Mouse (Mus musculus): Measurements from ENCODE around the gene Acp5.
A peak's percentile ranks its signal among the peaks of the same experiment; 100 is the strongest.

Gene Acp5

GRCm38 (mm10) chr9:22143108-22144037 lies 7.9 kb upstream of the Acp5 start:
- DNase-seq (ENCODE audit: low read depth in 1 of 2, low spot score in 2 of 2) = peak in 1 of 2 experiments; percentile 81

GRCm38 (mm10) chr9:22139746-22140145 lies 4.2 kb upstream of the Acp5 start:
- no peak for DNase-seq (ENCODE audit: low read depth in 1 of 2, low spot score in 2 of 2)

- DNase-seq (ENCODE audit: low read depth in 1 of 2, low spot score in 2 of 2) = peak in 1 of 2 experiments; percentile 9
These were observed 3.0 kb upstream of the Acp5 start for GRCm38 (mm10) chr9:22138480-22138879.

GRCm38 (mm10) chr9:22136765-22137547 lies 1.4 kb upstream of the Acp5 start:
- DNase-seq (ENCODE audit: low read depth in 1 of 2, low spot score in 2 of 2) = no peak

- DNase-seq (ENCODE audit: low read depth in 1 of 2, low spot score in 2 of 2) = no peak
These were observed 395 bp downstream of the Acp5 start for GRCm38 (mm10) chr9:22134988-22135643.

- no peak for DNase-seq (ENCODE audit: low read depth in 1 of 2, low spot score in 2 of 2)
These were observed 1.1 kb downstream of the Acp5 start for GRCm38 (mm10) chr9:22134246-22134890.

- no peak for DNase-seq (ENCODE audit: low read depth in 1 of 2, low spot score in 2 of 2)
These were observed 3.3 kb downstream of the Acp5 start for GRCm38 (mm10) chr9:22132220-22132619.

GRCm38 (mm10) chr9:22131226-22131981 lies 4.1 kb downstream of the Acp5 start:
- no peak for DNase-seq (ENCODE audit: low read depth in 1 of 2, low spot score in 2 of 2)

GRCm38 (mm10) chr9:22125246-22126027 lies 10.1 kb downstream of the Acp5 start:
- DNase-seq (ENCODE audit: low read depth in 1 of 2, low spot score in 2 of 2) = peak; percentile 50 to 59

GRCm38 (mm10) chr9:22124169-22124568 lies 11.3 kb downstream of the Acp5 start:
- no peak for DNase-seq (ENCODE audit: low read depth in 1 of 2, low spot score in 2 of 2)

GRCm38 (mm10) chr9:22123069-22123609 lies 12.4 kb downstream of the Acp5 start:
- DNase-seq (ENCODE audit: low read depth in 1 of 2, low spot score in 2 of 2) = no peak

GRCm38 (mm10) chr9:22122005-22122404 lies 13.5 kb downstream of the Acp5 start:
- no peak for DNase-seq (ENCODE audit: low read depth in 1 of 2, low spot score in 2 of 2)

GRCm38 (mm10) chr9:22121545-22121944 lies 14.0 kb downstream of the Acp5 start:
- DNase-seq (ENCODE audit: low read depth in 1 of 2, low spot score in 2 of 2) = no peak

- DNase-seq (ENCODE audit: low read depth in 1 of 2, low spot score in 2 of 2) = peak; percentile 48 to 60
These were observed 16.0 kb downstream of the Acp5 start for GRCm38 (mm10) chr9:22119543-22119942.

- DNase-seq (ENCODE audit: low read depth in 1 of 2, low spot score in 2 of 2) = peak; percentile 23 to 51
These were observed 17.6 kb downstream of the Acp5 start for GRCm38 (mm10) chr9:22117754-22118456.

- peak; percentile 78 to 81 for DNase-seq (ENCODE audit: low read depth in 1 of 2, low spot score in 2 of 2)
These were observed 18.6 kb downstream of the Acp5 start, which contains the start of gene Elof1 for GRCm38 (mm10) chr9:22116740-22117426. Elof1 (minus strand) TSS chr9:22117172.

- no peak for DNase-seq (ENCODE audit: low read depth in 1 of 2, low spot score in 2 of 2)
These were observed 19.4 kb downstream of the Acp5 start for GRCm38 (mm10) chr9:22116086-22116485.

- DNase-seq (ENCODE audit: low read depth in 1 of 2, low spot score in 2 of 2) = no peak
These were observed 19.9 kb downstream of the Acp5 start for GRCm38 (mm10) chr9:22115635-22116034.

Data from monocyte, adult 2 months (primary cell).